Mouse (Mus musculus): ENCODE measurements at regions not wholly inside any gene's neighbourhood (a gene's known extent, or its start where the extent isn't known, plus 50 kb on each side); places are given as distances from the start of the nearest gene placed in this dataset.

DNA sequence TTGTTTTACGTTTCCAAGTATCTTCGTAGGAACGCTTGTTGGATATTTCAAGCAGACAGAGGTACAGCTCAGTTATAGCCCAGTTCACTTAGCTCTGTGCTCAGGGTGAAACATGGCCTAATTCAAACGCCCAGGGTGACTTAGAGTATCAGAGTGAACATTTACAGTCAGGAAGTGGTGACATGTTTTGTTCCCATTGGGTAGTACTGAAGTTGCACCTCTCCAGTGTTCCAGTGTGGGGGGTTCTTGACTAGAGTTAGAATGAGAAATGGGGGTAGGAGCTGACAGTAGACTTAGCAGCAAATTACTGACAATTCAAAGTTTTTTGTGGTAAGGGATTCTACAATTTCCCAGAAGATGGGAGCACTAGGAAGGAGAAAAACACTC, 159.9 kb upstream of the Cypt12 start:
- Histone ChIP-seq H3K36me3 (ENCODE audit: control insufficient read depth, insufficient read depth, low read length) (no peaks in the 10 kb centered on the region), H3K9ac (ENCODE audit: low read depth, low read length) (peak overlapping the region; percentile 100), H3K27ac (ENCODE audit: low read length) (peak overlapping the region; percentile 100), H3K27me3 (ENCODE audit: control insufficient read depth, insufficient read depth, low read depth, low read length) (no peaks in the 10 kb centered on the region), H3K4me3 (ENCODE audit: low read depth, low read length) (peak overlapping the region; percentile 69), H3K9me3 (replicated peaks; ENCODE audit: control insufficient read depth, low read length, poor library complexity, severe bottlenecking) (no peaks in the 10 kb centered on the region), H3K4me1 (ENCODE audit: control insufficient read depth, insufficient read depth, low read length) (peaks cover 12% of the 10 kb centered on the region; the same call in 1 of the 2 replicates), H3K4me2 (ENCODE audit: low read length) (peak overlapping the region; percentile 100)
- ATAC-seq = no peak
- 27% methylated on average over 4 of the region's 4 CpGs for WGBS

DNA sequence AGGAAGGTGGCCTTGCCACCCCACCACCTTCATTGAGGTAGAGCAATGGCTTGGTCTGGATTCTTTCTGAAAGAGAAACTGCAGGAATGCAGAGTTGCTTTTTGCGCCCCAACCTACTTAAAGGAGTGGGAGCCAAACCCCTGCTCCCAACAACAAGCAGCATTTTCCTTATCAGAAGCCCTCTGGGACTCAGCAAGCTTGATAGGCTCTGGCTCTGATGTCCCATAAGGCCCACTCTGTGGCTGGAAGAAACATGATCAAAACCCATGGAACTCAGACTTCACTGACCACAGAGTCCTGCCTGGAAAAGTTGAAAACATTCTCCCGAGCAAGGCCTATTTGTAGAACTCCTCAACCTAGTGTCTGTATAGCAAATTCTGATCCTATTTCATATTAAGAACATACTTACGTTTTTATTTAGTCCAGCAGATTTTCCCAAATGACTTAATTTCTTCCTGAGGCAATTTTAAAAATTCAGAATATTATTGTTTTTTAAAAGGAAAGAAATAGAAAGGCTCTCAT, 159.4 kb upstream of the Cypt12 start:
- peaks cover 12% of the 10 kb centered on the region; the same call in 1 of the 2 replicates for H3K4me1 ChIP-seq (ENCODE audit: control insufficient read depth, insufficient read depth, low read length)
- no peak for ATAC-seq
- H3K9me3 ChIP-seq (replicated peaks; ENCODE audit: control insufficient read depth, low read length, poor library complexity, severe bottlenecking) = no peaks in the 10 kb centered on the region
- H3K36me3 ChIP-seq (ENCODE audit: control insufficient read depth, insufficient read depth, low read length) = no peaks in the 10 kb centered on the region
- peak overlapping the region; percentile 100 for H3K4me2 ChIP-seq (ENCODE audit: low read length)
- H3K27me3 ChIP-seq (ENCODE audit: control insufficient read depth, insufficient read depth, low read depth, low read length) = no peaks in the 10 kb centered on the region
- H3K9ac ChIP-seq (ENCODE audit: low read depth, low read length) = peak overlapping the region; percentile 100
- H3K27ac ChIP-seq (ENCODE audit: low read length) = peak overlapping the region; percentile 100
- WGBS = 18% methylated on average over 3 of the region's 3 CpGs
- H3K4me3 ChIP-seq (ENCODE audit: low read depth, low read length) = peak overlapping the region; percentile 69

DNA sequence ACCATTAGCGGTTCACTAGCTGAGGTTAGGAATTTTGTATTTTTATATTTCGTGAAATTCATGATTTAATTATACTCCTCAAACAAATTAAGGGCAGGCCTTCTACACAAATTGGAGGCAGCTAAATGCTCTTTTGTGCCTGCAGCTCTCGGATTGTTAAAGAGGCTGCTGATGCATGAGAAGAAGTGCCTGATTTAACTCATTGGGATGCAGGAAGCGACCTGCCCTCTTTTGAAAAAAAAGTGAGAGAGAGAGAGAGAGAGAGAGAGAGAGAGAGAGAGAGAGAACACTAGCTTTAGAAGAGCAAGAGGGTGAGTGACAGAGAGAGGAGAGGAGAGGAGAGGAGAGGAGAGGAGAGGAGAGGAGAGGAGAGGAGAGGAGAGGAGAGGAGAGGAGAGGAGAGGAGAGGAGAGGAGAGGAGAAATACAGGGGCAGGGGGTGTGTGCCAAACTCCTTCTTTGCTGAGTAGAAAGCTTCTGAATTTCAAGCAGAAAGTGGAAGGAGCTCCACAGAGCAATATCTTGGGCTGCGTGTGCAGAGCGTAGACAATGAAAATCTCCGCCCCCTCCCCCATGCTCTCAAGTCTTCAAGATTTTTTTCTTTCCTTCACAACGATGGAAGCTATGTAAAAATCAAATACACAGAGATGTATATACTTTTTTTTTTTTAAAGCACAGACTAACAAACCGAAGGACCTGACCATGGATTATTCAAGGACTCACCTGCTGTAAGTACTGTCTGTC, 158.6 kb upstream of the Cypt12 start:
- H3K4me3 ChIP-seq (ENCODE audit: low read depth, low read length) = peak overlapping the region; percentile 69
- peak overlapping the region; percentile 100 for H3K27ac ChIP-seq (ENCODE audit: low read length)
- no peaks in the 10 kb centered on the region for H3K36me3 ChIP-seq (ENCODE audit: control insufficient read depth, insufficient read depth, low read length)
- under 1% methylated on average over 9 of the region's 9 CpGs for WGBS
- ATAC-seq = peak; percentile 52
- H3K4me1 ChIP-seq (ENCODE audit: control insufficient read depth, insufficient read depth, low read length) = peaks cover 12% of the 10 kb centered on the region; the same call in 1 of the 2 replicates
- no peaks in the 10 kb centered on the region for H3K9me3 ChIP-seq (replicated peaks; ENCODE audit: control insufficient read depth, low read length, poor library complexity, severe bottlenecking)
- H3K4me2 ChIP-seq (ENCODE audit: low read length) = peak overlapping the region; percentile 100
- no peaks in the 10 kb centered on the region for H3K27me3 ChIP-seq (ENCODE audit: control insufficient read depth, insufficient read depth, low read depth, low read length)
- H3K9ac ChIP-seq (ENCODE audit: low read depth, low read length) = peak overlapping the region; percentile 100

DNA sequence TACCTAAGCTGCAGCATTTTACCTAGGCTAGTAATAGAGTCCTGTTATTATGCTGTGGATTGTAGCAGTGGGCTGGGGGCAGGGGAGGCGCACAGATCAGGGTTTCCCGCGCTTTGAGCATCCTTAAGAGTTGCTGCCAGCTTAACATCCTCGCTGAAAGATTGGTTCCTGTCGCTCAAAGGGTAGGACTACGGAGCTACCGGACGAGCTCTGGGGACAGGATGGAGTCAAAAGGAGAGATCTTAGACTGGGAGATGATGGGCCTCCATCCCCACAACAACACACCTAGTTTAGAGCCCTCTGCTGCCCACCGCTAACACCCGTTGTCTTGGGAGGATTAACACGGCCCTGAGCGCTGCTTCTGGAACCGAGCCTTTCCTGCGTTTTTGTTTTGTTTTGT, 157.9 kb upstream of the Cypt12 start:
- Histone ChIP-seq H3K27me3 (ENCODE audit: control insufficient read depth, insufficient read depth, low read depth, low read length) (no peaks in the 10 kb centered on the region), H3K4me2 (ENCODE audit: low read length) (peak overlapping the region; percentile 100), H3K36me3 (ENCODE audit: control insufficient read depth, insufficient read depth, low read length) (peaks cover under 1% of the 10 kb centered on the region; the same call in 1 of the 2 replicates), H3K27ac (ENCODE audit: low read length) (peak overlapping the region; percentile 100), H3K9me3 (replicated peaks; ENCODE audit: control insufficient read depth, low read length, poor library complexity, severe bottlenecking) (no peaks in the 10 kb centered on the region), H3K4me3 (ENCODE audit: low read depth, low read length) (peak overlapping the region; percentile 69), H3K9ac (ENCODE audit: low read depth, low read length) (peak overlapping the region; percentile 96), H3K4me1 (ENCODE audit: control insufficient read depth, insufficient read depth, low read length) (peaks cover 12% of the 10 kb centered on the region; the same call in 1 of the 2 replicates)
- no peak for ATAC-seq
- WGBS = 0% methylated on average over 14 of the region's 14 CpGs

DNA sequence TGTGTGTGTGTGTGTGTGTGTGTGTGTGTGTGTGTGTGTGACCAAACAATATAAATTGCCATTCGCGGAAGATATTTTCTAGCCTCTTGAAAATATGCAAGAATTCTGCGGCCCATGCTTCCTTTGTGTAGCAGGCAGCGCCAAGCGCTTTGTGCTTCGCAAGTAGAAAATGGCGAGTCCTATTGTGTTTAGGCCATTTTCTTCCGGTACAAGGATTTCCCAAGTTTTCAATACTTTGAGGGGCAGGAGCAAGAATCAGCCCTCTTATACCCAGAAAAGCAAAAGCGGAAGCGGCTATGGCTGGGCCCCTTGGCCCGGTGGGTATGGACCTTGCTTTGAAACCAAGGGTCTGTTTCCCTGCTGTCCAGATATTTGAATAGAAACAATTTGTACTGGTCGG, 157.4 kb upstream of the Cypt12 start:
- Histone ChIP-seq H3K4me3 (ENCODE audit: low read depth, low read length) (peak overlapping the region; percentile 69), H3K9ac (ENCODE audit: low read depth, low read length) (peak overlapping the region; percentile 96), H3K4me1 (ENCODE audit: control insufficient read depth, insufficient read depth, low read length) (peaks cover 12% of the 10 kb centered on the region; the same call in 1 of the 2 replicates), H3K27me3 (ENCODE audit: control insufficient read depth, insufficient read depth, low read depth, low read length) (no peaks in the 10 kb centered on the region), H3K4me2 (ENCODE audit: low read length) (peak overlapping the region; percentile 100), H3K36me3 (ENCODE audit: control insufficient read depth, insufficient read depth, low read length) (peaks cover 4% of the 10 kb centered on the region; the same call in 1 of the 2 replicates), H3K9me3 (replicated peaks; ENCODE audit: control insufficient read depth, low read length, poor library complexity, severe bottlenecking) (no peaks in the 10 kb centered on the region), H3K27ac (ENCODE audit: low read length) (peak overlapping the region; percentile 100)
- ATAC-seq = no peak
- WGBS = under 1% methylated on average over 12 of the region's 12 CpGs

DNA sequence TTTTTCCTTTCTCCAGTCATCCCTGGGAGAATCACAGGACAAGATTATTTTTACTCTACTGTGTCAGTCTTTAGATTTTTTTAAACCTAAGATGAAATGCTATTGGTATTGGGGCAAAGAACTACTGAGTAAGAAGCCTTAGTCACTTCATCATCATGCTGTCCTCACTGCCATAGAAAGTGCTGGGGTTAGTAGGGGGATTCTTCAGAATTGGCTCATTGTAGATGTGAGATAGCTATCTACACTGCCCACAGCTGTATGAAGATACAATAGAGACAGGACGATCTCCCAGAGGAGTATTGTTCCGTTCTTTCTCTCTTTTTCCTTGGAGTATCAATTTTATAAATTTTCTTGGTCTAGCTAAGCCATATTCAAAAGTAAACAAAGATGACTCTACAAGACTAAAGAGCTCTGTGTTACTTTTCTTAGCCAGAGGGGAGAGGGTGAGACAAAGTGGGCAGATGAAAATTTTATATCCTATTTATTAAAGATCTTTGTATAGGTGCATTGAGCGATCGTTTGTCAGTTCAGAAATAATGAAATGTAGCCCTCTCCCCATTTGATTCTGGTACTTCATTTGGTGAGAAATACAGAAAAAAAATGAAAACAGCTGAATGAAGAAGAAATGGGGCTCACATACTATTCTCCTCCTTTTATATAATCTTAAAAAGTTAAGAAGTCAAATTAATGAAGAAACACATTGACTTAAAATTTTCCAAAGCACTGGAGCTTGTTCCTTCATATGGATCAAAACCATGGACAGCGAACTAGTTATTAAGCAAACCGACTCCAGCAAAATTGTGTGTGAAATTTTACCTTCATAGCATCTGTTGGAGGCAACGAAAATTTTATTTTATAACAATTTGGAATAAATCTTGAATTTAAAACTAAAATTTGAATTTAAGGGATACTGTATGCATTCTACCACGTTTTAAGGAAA, 156.6 kb upstream of the Cypt12 start:
- H3K4me1 ChIP-seq (ENCODE audit: control insufficient read depth, insufficient read depth, low read length) = peaks cover 9% of the 10 kb centered on the region; the same call in 1 of the 2 replicates
- H3K27me3 ChIP-seq (ENCODE audit: control insufficient read depth, insufficient read depth, low read depth, low read length) = no peaks in the 10 kb centered on the region
- H3K36me3 ChIP-seq (ENCODE audit: control insufficient read depth, insufficient read depth, low read length) = peaks cover 4% of the 10 kb centered on the region; the same call in 1 of the 2 replicates
- peak overlapping the region; percentile 69 for H3K4me3 ChIP-seq (ENCODE audit: low read depth, low read length)
- peak overlapping the region; percentile 96 for H3K9ac ChIP-seq (ENCODE audit: low read depth, low read length)
- 11% methylated on average over 8 of the region's 8 CpGs for WGBS
- peak overlapping the region; percentile 100 for H3K27ac ChIP-seq (ENCODE audit: low read length)
- H3K4me2 ChIP-seq (ENCODE audit: low read length) = peak overlapping the region; percentile 100; the same call in 1 of the 2 replicates
- H3K9me3 ChIP-seq (replicated peaks; ENCODE audit: control insufficient read depth, low read length, poor library complexity, severe bottlenecking) = no peaks in the 10 kb centered on the region
- no peak for ATAC-seq

DNA sequence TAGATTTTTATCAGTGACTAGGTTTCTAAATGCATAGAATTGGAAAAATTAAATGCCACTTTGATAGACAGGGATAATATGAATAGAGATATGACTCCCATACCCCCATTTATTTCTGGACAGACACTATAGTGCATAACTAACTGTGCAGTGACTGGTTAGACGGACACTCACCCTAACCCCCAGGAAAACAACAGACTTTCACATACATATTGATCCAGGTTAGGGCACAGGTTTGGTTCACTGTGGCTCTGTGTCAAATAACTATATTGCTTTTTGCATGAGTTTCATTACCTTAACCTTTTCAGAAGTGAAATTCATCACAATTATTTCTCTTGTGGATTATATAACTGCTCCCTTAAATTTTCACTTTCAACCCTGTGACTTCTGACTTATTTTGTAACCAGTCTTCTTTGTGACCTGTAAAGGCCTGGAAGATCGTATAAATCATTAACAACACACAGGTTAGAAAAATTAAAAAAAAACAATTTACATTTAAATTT, 155.6 kb upstream of the Cypt12 start:
- no peak for ATAC-seq
- H3K27me3 ChIP-seq (ENCODE audit: control insufficient read depth, insufficient read depth, low read depth, low read length) = no peaks in the 10 kb centered on the region
- peaks cover 8% of the 10 kb centered on the region; the same call in 1 of the 2 replicates for H3K4me1 ChIP-seq (ENCODE audit: control insufficient read depth, insufficient read depth, low read length)
- 7% methylated on average over 2 of the region's 2 CpGs for WGBS
- H3K9ac ChIP-seq (ENCODE audit: low read depth, low read length) = peak overlapping the region; percentile 83
- H3K4me3 ChIP-seq (ENCODE audit: low read depth, low read length) = peak overlapping the region; percentile 57
- H3K36me3 ChIP-seq (ENCODE audit: control insufficient read depth, insufficient read depth, low read length) = peaks cover 4% of the 10 kb centered on the region; the same call in 1 of the 2 replicates
- peak overlapping the region; percentile 98 for H3K27ac ChIP-seq (ENCODE audit: low read length)
- peak overlapping the region; percentile 82 for H3K4me2 ChIP-seq (ENCODE audit: low read length)
- H3K9me3 ChIP-seq (replicated peaks; ENCODE audit: control insufficient read depth, low read length, poor library complexity, severe bottlenecking) = no peaks in the 10 kb centered on the region

DNA sequence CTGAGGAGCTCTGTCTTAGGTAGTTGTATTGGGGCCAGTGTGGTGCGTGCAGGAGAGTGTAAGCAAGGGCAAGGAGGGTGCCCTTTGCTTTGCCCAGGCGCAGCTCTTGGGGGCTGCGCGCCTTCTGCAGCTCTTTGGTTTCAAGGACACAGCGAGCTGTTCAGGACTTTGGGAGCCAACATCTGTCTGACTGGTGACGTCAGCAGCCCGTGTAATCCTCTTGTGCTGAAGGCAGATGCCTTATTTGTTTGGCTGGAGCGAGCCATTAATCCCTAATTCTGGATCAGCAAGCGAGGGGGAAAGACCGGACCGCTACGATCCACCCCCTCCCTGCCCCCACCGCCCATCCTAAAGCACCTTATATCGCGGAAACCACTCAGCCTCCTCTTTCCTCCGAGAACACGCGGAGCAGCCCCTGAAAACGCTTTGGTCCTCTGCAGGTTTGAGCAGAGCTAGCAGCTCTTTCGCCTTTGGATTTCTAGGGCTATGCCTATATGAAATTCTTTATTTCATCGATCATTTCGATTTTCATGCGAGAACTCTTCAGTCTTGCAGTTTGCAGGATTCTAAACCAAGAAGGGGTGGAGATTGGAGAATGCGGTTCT, 154.5 kb upstream of the Cypt12 start:
- Histone ChIP-seq H3K4me1 (ENCODE audit: control insufficient read depth, insufficient read depth, low read length) (no peaks in the 10 kb centered on the region), H3K27me3 (ENCODE audit: control insufficient read depth, insufficient read depth, low read depth, low read length) (no peaks in the 10 kb centered on the region), H3K27ac (ENCODE audit: low read length) (peak overlapping the region; percentile 98), H3K9ac (ENCODE audit: low read depth, low read length) (peak overlapping the region; percentile 83), H3K4me3 (ENCODE audit: low read depth, low read length) (peak overlapping the region; percentile 57), H3K9me3 (replicated peaks; ENCODE audit: control insufficient read depth, low read length, poor library complexity, severe bottlenecking) (no peaks in the 10 kb centered on the region), H3K36me3 (ENCODE audit: control insufficient read depth, insufficient read depth, low read length) (peaks cover 4% of the 10 kb centered on the region; the same call in 1 of the 2 replicates), H3K4me2 (ENCODE audit: low read length) (peak overlapping the region; percentile 82)
- under 1% methylated on average over 24 of the region's 24 CpGs for WGBS
- peak; percentile 74 for ATAC-seq
